Mouse (Mus musculus) forebrain, embryonic 15.5 days (tissue): ENCODE data around the gene Cyp24a1. TPM values are rescaled to one million over a fixed set of nuclear protein-coding genes. Genes with fewer than 3 reads are reported as not detected.
"Not testable (repeated sequence)": the region's sequence is repeated elsewhere in the genome, so short reads cannot be mapped to it uniquely, and the experiment has no call there.

Experiments
- ATAC-seq: fragments of 200-750 bp; cut with Nextera tagmentation; replicated peaks from 2 replicates; pipeline ENCODE4 v1.8.0; 2017; ENCODE audit warnings: mild to moderate bottlenecking, moderate TSS enrichment, moderate library complexity
- H3K27ac ChIP-seq: fragments of 300-500 bp; sonication (generic); replicated peaks from 2 replicates; pipeline ENCODE4 v1.5.1; 2015; ENCODE audit warnings: mild to moderate bottlenecking, inconsistent platforms
- H3K27me3 ChIP-seq: fragments of 300-500 bp; sonication (generic); 2 replicates; pipeline ENCODE4 v1.6.1; 2015; ENCODE audit warnings: inconsistent platforms
- H3K36me3 ChIP-seq: fragments of 300-500 bp; sonication (generic); 2 replicates; pipeline ENCODE4 v1.6.1; 2015; ENCODE audit warnings: mild to moderate bottlenecking, inconsistent platforms
- H3K4me1 ChIP-seq: fragments of 300-500 bp; sonication (generic); 2 replicates; pipeline ENCODE4 v1.6.1; 2015; ENCODE audit warnings: inconsistent platforms
- H3K4me2 ChIP-seq: fragments of 300-500 bp; sonication (generic); replicated peaks from 2 replicates; pipeline ENCODE4 v1.6.1; 2015; ENCODE audit warnings: mild to moderate bottlenecking, inconsistent platforms
- H3K4me3 ChIP-seq: fragments of 300-500 bp; sonication (generic); 2 replicates; pipeline ENCODE4 v1.5.1; 2015; ENCODE audit warnings: mild to moderate bottlenecking, inconsistent platforms
- H3K9ac ChIP-seq: fragments of 300-500 bp; sonication (generic); replicated peaks from 2 replicates; pipeline ENCODE4 v1.6.1; 2015; ENCODE audit warnings: mild to moderate bottlenecking, inconsistent platforms
- H3K9me3 ChIP-seq: fragments of 300-500 bp; sonication (generic); 2 replicates; pipeline ENCODE4 v1.6.1; 2016; ENCODE audit warnings: inconsistent platforms
- WGBS: fragments of 180-500 bp; shearing (Covaris S2); methylation state at CpG from one replicate; pipeline ENCODE4 v1.1.7; 2015; ENCODE audit warnings: mixed read lengths; 5-methylcytosine and 5-hydroxymethylcytosine counted together
- polyA plus RNA-seq: library from polyadenylated mRNA; unstranded; fragments of >200 nt; fragmentation: Nextera tagmentation; extraction: Ambion mirVana; gene quantifications from 2 replicates; pipeline ENCODE4 v1.2.1, GENCODE M21; 2015

Cyp24a1 gene
- polyA plus RNA-seq, 1 experiment from 2014 or later = 0.10 TPM

DNA sequence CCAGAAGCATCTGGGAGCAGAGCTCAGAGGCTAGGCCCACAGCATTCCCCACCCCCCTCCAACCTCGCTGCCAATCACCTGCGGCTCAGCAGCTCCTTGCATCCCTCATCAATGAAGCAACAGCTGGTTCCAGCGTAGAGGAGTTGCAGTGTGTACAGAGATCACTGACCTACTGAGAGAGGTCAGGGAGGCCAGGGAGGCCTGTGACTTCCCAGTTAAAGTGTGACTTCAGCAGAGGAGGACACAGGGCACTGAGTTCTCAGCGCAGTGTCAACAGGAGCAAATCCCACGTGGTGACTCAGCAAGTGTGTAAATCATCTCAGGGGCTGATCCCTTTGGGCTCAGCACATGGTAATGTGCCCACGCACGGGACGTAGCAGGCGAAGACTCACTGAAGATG is 37.1 kb downstream of the Cyp24a1 start:
- no peak for ATAC-seq
- Histone ChIP-seq H3K9me3 (no peaks in the 10 kb centered on the region), H3K4me1 (no peaks in the 10 kb centered on the region), H3K4me2 (no peak overlapping the region), H3K9ac (no peak overlapping the region), H3K36me3 (no peaks in the 10 kb centered on the region), H3K27me3 (no peaks in the 10 kb centered on the region), H3K4me3 (no peak overlapping the region), H3K27ac (no peak overlapping the region)
- WGBS = 51% methylated on average over 9 of the region's 9 CpGs

DNA sequence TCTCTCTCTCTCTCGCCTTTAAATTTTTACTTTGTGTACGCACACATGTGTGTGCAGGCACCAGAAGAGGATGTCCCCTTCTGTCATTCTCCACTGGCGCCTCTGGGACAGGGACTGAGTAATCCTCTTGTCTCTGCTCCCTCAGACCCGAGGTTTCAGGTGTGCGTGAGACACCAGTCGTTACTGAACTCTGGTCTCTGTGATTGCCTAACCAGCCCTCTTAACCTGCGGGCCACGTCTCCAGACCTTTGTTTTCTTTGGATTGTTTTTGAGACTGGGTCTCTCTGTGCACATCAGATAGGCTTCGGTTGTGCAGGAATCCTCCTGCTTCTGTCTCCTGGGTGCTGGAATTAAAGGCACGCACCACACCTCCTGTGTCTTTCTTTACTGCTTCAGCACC is 37.8 kb downstream of the Cyp24a1 start:
- H3K4me2 ChIP-seq = no peak overlapping the region
- H3K27ac ChIP-seq = no peak overlapping the region
- WGBS = 75% methylated on average over 10 of the region's 10 CpGs
- H3K4me3 ChIP-seq = no peak overlapping the region
- no peak for ATAC-seq
- H3K27me3 ChIP-seq = no peaks in the 10 kb centered on the region
- H3K4me1 ChIP-seq = no peaks in the 10 kb centered on the region
- H3K9me3 ChIP-seq = no peaks in the 10 kb centered on the region
- H3K9ac ChIP-seq = no peak overlapping the region
- H3K36me3 ChIP-seq = no peaks in the 10 kb centered on the region

DNA sequence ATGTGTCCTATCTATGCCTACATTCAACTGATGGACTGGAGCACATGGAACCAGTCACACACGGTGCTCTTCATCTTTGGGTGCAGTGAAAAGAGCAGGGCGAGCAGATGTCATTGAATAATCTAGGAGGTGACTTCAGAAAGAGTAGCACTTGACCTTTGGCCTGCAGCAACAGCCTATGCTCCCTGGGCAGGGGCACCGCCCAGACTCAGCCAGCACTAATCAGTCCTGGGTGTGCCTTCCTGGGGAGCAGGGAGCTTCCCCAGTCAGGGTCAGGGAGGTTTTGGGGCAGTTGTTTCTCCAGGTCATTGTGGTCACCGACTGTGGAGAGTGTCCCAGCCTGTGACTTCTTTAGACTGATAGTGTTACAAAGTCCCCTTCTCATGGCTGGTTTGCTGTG is 43.1 kb downstream of the Cyp24a1 start:
- not testable (repeated sequence) for H3K27me3 ChIP-seq, H3K4me3 ChIP-seq, H3K36me3 ChIP-seq, H3K9ac ChIP-seq, H3K4me2 ChIP-seq, H3K4me1 ChIP-seq, H3K9me3 ChIP-seq, H3K27ac ChIP-seq, ATAC-seq
- 73% methylated on average over 3 of the region's 4 CpGs for WGBS

DNA sequence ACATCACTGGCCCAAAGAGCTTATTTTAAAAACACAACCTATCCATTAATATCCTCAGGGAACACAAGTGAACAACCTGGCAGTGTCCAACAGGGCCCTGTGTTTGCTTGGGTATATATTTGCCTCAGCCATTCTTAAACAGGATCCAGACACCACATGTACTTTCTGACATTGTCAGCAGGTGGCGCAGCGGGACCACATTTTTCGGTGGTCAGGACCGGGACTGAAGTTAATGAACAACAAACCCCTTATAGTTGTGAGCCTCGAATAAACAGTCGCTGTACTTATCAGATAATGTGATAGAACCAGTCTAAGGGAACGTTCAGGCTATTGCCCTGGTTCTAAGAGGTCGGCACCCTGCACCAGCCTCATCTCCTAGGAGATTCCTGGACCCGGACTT is 46.0 kb downstream of the Cyp24a1 start:
- Histone ChIP-seq H3K4me1 (peaks cover 10% of the 10 kb centered on the region), H3K9ac (no peak overlapping the region), H3K27ac (no peak overlapping the region), H3K9me3 (no peaks in the 10 kb centered on the region), H3K36me3 (no peaks in the 10 kb centered on the region), H3K27me3 (no peaks in the 10 kb centered on the region), H3K4me2 (no peak overlapping the region), H3K4me3 (no peak overlapping the region)
- WGBS = 9% methylated on average over 9 of the region's 9 CpGs
- peak; percentile 29; the same call in 1 of the 2 replicates for ATAC-seq

DNA sequence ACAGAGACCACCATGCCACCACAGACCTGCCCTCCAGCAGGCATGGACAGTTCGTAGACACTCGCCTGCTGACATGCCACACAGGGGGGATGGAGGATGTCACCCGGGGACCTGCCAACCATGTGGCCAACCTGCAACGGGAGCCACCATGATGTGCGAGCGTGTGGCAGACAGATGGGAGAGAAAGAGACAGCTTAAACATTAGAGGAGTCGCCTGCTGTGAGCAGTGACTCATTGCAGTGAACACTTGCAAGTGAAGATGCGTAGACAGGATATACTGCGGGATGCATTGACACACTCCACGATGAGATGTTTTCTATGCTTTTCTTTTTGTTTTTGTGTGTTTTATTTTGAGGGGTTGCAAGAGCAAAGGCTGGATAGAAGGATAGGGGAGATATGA is 49.3 kb downstream of the Cyp24a1 start:
- ATAC-seq = 0 out of 2 replicates have a peak, but pooled peaks have one; percentile 26
- Histone ChIP-seq H3K27me3 (no peaks in the 10 kb centered on the region), H3K4me1 (peaks cover 10% of the 10 kb centered on the region), H3K4me2 (no peak overlapping the region), H3K36me3 (no peaks in the 10 kb centered on the region), H3K9me3 (no peaks in the 10 kb centered on the region), H3K27ac (no peak overlapping the region; the same call in 1 of the 2 replicates), H3K4me3 (no peak overlapping the region), H3K9ac (no peak overlapping the region)
- 53% methylated on average over 10 of the region's 10 CpGs for WGBS

DNA sequence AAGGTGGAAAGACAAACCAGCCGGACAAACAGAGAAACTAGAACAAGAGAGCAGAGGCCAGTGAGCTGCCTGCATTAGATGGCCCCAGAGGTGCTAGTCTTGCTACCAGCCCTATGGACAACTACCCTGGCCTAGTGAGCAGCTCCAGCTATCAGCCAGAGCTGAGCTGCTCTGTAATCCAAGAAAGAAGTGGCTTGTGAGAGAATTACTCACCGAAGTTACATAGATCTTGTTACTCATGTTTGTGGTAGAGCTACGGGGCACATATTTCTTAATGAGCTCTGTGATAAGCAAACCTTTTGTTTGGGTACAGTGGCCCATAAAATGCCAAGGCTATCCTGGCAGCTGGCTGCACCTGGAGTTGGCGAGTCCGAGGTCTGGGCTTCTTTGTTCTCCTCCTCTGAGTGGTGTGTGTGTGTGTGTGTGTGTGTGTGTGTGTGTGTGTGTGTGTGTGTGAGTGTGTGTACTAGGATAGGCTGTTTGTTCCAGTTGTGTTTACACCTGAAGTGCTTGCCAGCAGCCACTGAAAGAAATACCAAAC is 50.0 kb downstream of the Cyp24a1 start:
- Histone ChIP-seq H3K4me1 (peaks cover 10% of the 10 kb centered on the region), H3K4me3 (no peak overlapping the region), H3K36me3 (no peaks in the 10 kb centered on the region), H3K27ac (no peak overlapping the region), H3K9ac (no peak overlapping the region), H3K4me2 (no peak overlapping the region), H3K27me3 (no peaks in the 10 kb centered on the region), H3K9me3 (no peaks in the 10 kb centered on the region)
- no peak for ATAC-seq
- 32% methylated on average over 5 of the region's 5 CpGs for WGBS

DNA sequence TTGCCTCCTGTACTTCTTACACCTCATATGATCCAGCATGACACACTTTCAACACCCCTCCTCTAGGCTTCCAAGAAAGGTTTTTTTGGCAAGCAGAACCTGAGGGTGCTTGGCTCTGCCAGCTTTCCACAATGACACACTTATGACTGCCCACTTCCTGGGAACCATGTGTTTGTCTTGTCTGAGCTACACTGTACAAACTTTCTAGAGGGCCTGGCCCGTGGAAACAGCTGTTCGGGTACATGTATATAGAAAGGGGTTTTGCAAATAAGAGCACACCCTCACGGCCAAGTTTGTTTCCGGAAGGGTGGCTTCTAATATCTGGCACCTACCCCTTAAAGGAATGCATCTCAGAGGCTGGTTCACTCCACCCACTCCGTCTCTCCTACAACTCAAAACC is 51.1 kb downstream of the Cyp24a1 start:
- no peak for ATAC-seq
- H3K27me3 ChIP-seq = no peaks in the 10 kb centered on the region
- H3K4me3 ChIP-seq = no peak overlapping the region
- H3K4me2 ChIP-seq = no peak overlapping the region
- H3K4me1 ChIP-seq = peaks cover 6% of the 10 kb centered on the region
- WGBS = 88% methylated on average over 5 of the region's 5 CpGs
- no peaks in the 10 kb centered on the region for H3K36me3 ChIP-seq
- no peaks in the 10 kb centered on the region for H3K9me3 ChIP-seq
- no peak overlapping the region for H3K9ac ChIP-seq
- no peak overlapping the region for H3K27ac ChIP-seq

DNA sequence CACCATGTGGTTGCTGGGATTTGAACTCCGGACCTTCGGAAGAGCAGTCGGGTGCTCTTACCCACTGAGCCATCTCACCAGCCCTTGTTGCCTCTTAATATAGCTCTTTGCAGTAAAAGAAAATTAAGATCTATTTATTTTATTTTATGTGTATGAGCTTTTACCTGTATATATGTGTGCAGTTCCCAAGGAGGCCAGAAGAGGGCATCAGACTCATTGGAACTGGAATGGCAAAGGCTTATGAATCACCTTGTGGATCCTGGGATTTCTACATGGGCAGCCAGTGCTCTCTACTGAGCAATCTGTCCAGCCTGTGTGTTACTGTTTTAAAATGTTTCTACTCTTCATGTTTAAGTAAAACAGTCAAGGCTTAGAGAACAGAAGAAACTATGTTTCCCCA is 54.4 kb downstream of the Cyp24a1 start:
- WGBS = 73% methylated on average over 3 of the region's 3 CpGs
- no peak overlapping the region for H3K4me3 ChIP-seq

DNA sequence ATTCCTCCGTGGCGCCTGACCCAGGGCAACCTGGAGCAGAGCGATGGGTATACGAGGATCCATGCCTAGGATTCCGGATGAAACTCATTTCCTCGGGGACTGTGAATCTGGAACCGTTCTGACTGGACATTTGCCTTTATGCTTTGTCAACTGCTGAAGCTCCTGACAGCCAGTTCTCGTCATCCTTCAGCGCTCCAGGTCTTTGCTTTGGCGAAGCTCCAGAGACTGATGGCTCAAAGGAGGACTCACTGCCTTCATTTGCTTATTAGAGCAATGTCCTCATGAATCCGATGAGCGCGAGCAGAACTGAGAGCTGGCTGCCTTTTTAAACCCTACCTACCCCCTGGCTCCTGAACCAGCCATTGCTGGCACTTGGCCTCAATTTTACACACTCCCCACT is 58.2 kb downstream of the Cyp24a1 start:
- Histone ChIP-seq H3K9ac (no peak overlapping the region), H3K4me1 (0 out of 2 replicates have a peak, but pooled peaks cover 3% of the 10 kb centered on the region), H3K36me3 (no peaks in the 10 kb centered on the region), H3K4me2 (no peak overlapping the region), H3K27ac (no peak overlapping the region), H3K27me3 (no peaks in the 10 kb centered on the region), H3K9me3 (no peaks in the 10 kb centered on the region), H3K4me3 (no peak overlapping the region)
- no peak for ATAC-seq
- 35% methylated on average over 13 of the region's 13 CpGs for WGBS

More for the DNA sequence above, 54.4 kb downstream of the Cyp24a1 start:
- ATAC-seq = no peak
- H3K27me3 ChIP-seq = no peaks in the 10 kb centered on the region
- no peaks in the 10 kb centered on the region for H3K9me3 ChIP-seq
- H3K4me2 ChIP-seq = no peak overlapping the region
- peaks cover 6% of the 10 kb centered on the region for H3K4me1 ChIP-seq
- H3K27ac ChIP-seq = no peak overlapping the region
- H3K9ac ChIP-seq = no peak overlapping the region
- no peaks in the 10 kb centered on the region for H3K36me3 ChIP-seq

DNA sequence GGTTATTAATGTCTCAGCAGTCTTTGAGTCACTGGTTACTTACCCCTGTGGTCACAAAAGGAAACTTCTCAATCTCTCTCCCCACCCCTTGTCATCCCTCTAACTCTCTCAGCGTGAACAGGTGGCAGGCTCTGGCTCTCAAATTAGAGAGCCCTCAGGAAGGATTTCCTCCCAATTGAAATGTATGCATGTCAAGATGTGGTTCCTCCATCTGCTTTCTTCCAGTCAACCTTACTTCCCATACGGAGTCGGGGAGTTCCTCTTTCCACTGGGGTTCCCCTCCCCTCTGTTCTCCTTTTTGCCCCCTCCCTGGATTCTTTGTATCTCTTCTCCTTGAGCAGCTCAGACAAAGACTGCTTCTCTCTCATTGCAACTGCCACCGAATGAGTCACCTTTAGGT is 60.7 kb downstream of the Cyp24a1 start:
- 0 out of 2 replicates have a peak, but pooled peaks cover 3% of the 10 kb centered on the region for H3K4me1 ChIP-seq
- no peaks in the 10 kb centered on the region for H3K9me3 ChIP-seq
- no peak overlapping the region for H3K4me2 ChIP-seq
- H3K27me3 ChIP-seq = no peaks in the 10 kb centered on the region
- H3K36me3 ChIP-seq = no peaks in the 10 kb centered on the region
- no peak overlapping the region for H3K9ac ChIP-seq
- no peak overlapping the region for H3K4me3 ChIP-seq
- no peak for ATAC-seq
- WGBS = 59% methylated on average over 4 of the region's 4 CpGs
- no peak overlapping the region for H3K27ac ChIP-seq

Other genes with a start within 250 kb of the Cyp24a1 start
- gene Bcas1, start 69.3 kb downstream of the Cyp24a1 start, polyA plus RNA-seq = 2.0 TPM in 2 replicates
- gene Pfdn4, start 717 bp downstream of the Cyp24a1 start, polyA plus RNA-seq = 124 and 126 TPM in 2 replicates
- gene 4930470P17Rik, start 104.9 kb upstream of the Cyp24a1 start, polyA plus RNA-seq = not detected in 2 replicates
- 73.9 and 76.7 TPM in 2 replicates for gene Dok5, start 234.7 kb upstream of the Cyp24a1 start, polyA plus RNA-seq